Mouse (Mus musculus) adrenal gland, adult 2 months (tissue): ENCODE results near the gene Igfbp3. TPM values are rescaled to one million over a fixed set of nuclear protein-coding genes. Genes with fewer than 3 reads are reported as not detected.

Experiments used
- DNase-seq: peaks from one replicate; pipeline ENCODE4 v3.0.0; 2021
- polyA plus RNA-seq: library from polyadenylated mRNA; depleted of rRNA; stranded (reverse); fragments of >200 nt; gene quantifications from 2 replicates; pipeline ENCODE4 v1.2.3, GENCODE M21; 2012; rRNA removed
- total RNA-seq, 2 experiments: library from RNA; stranded (reverse); gene quantifications; 2 replicates each; pipeline ENCODE4 v1.2.3; 2021

The Igfbp3 gene
- total and polyA plus RNA-seq, 3 experiments, result 55.1 to 197 (median 85.9) TPM

GRCm38 (mm10) chr11:7161502-7162174 lies 52.1 kb downstream of the Igfbp3 start:
- no peak for DNase-seq

DNA sequence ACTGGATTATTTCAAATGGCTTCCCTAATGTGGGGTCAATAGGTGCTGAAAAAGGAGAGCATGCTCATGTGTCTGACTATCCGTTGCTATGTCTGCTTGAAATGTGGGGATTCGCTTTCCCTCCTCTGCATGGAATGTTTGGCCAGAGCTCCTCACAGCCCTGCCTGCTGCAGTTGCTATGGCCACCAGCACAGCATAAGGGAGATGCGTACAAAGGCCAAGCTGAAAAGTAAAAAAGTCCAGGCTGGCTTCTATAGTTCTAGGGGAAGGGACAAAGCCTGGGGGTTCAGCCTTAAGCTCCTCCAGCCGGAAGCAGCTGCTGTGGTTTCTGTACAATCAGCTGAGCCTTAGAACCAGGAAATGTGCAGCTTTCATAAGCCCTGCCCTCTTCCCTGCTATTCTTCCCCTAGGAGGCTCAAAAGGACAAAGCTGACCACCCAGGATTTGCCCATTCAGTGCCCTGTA lies 53.1 kb downstream of the Igfbp3 start:
- DNase-seq, result no peak

DNA sequence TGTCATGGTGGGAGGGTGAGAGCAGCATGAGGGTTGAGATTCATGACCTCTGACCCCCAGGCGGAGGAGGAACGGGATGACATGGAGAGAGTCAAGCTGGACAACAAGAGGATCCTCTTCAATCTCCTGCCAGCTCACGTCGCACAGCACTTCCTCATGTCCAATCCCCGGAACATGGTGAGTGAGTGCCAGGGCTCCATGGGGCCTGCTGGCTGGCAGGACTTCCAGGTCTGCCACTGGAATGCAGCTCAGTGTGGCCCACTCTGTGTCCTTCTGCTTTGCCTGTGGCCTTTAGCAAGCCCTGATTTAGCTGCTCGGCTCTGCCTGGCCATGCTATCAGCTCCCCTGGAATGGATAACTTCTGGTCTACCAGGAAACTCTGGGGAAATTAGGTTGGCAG lies 53.6 kb downstream of the Igfbp3 start:
- DNase-seq, result no peak

DNA sequence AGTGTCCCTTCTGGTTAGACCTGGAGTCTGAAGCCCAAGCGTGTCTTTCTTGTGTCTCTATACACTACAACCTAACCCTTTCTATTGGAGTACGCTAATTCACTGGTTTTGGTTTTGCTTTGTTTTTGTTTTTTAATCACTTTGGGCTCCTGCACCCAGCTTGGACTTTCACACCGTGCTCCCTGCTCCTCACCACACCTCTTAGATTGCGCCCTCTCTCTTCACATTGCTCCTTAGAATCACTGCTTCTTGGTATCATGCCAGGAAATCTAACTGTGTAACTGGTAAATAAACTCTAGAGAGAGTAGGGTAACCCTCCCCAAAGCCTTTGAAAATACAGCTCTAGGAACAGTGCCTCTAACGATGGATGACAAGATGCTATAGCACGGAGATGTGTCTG lies 55.5 kb downstream of the Igfbp3 start:
- DNase-seq, result no peak

DNA sequence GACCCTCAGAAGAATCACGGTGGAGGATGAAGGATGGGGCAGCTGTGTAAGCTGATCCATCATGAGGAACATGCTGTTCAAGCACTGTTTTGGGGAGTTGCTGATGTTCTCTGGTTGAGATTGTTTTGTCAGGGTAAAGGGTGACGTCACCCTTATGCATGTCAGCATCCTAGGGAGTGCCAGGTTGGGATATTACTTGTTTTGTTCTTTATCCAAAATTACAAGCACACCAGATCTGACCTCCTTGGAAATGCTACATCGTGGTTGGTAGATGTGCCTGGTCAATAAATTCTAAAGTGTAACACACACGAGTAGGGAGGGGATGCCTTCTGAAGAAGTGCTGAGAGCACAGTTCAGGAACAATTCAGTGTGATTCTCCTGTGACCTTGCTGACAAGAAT lies 57.3 kb downstream of the Igfbp3 start:
- DNase-seq, result no peak

Other genes with a start within 250 kb of the Igfbp3 start
- 1 to 10 TPM; 2.5 to 3.1 TPM for gene Adcy1, start 150.4 kb downstream of the Igfbp3 start, total RNA-seq
- 1.0 and 1.1 TPM in 2 replicates for gene Adcy1, start 150.4 kb downstream of the Igfbp3 start, polyA plus RNA-seq
- gene Gm11985, start 25.4 kb downstream of the Igfbp3 start, total RNA-seq, result not detected
- gene Gm11985, start 25.4 kb downstream of the Igfbp3 start, polyA plus RNA-seq, result not detected in 2 replicates
- gene Igfbp1, start 16.1 kb downstream of the Igfbp3 start, total RNA-seq, result under 1 TPM in 1 of 2 experiments, not detected in 1; 0.43 TPM
- 0.15 TPM in 1 of 2 replicates, not detected in the other for gene Igfbp1, start 16.1 kb downstream of the Igfbp3 start, polyA plus RNA-seq